Mouse (Mus musculus) left cerebral cortex, adult 2 months (tissue): ENCODE measurements around the gene Krt7. TPM values are rescaled to one million over a fixed set of nuclear protein-coding genes. Genes with fewer than 3 reads are reported as not detected.

ENCODE experiments used
- DNase-seq, 2 experiments: peaks; one replicate each; pipeline ENCODE4 v3.0.0; 2021 to 2022; ENCODE audit warnings: low spot score in 2 of 2, mixed read lengths in 1 of 2; ENCODE audit errors: extremely low spot score in 1 of 2
- H3K27ac ChIP-seq: fragments of 200-600 bp; 2 replicates; pipeline ENCODE4 v1.8.1; 2022
- H3K4me3 ChIP-seq: fragments of 200-600 bp; 2 replicates; pipeline ENCODE4 v1.8.1; 2022
- CTCF ChIP-seq: fragments of 200-600 bp; IDR thresholded peaks from 2 replicates; pipeline ENCODE4 v1.8.1; 2022; ENCODE audit warnings: antibody characterized with exemption, mild to moderate bottlenecking, moderate library complexity
- intact Hi-C: fragments of 180-260 bp; cut with DNase I; formaldehyde crosslinking; loops from one replicate; pipeline ENCODE4 v1.15.1; 2025
- total RNA-seq, 2 experiments: library from RNA; stranded (reverse); gene quantifications; 2 replicates each; pipeline ENCODE4 v1.2.3; 2021

Gene Krt7
- total RNA-seq, 2 experiments from 2014 or later: 0.09 to 0.48 TPM

GRCm38 (mm10) chr15:101369382-101370100, 41.3 kb upstream of the Krt7 start:
- intact Hi-C loops: no loop called here
- DNase-seq: no peak
- Histone ChIP-seq H3K27ac (no peak overlapping the region), H3K4me3 (no peak overlapping the region)
- TF ChIP-seq CTCF: no peak

DNA sequence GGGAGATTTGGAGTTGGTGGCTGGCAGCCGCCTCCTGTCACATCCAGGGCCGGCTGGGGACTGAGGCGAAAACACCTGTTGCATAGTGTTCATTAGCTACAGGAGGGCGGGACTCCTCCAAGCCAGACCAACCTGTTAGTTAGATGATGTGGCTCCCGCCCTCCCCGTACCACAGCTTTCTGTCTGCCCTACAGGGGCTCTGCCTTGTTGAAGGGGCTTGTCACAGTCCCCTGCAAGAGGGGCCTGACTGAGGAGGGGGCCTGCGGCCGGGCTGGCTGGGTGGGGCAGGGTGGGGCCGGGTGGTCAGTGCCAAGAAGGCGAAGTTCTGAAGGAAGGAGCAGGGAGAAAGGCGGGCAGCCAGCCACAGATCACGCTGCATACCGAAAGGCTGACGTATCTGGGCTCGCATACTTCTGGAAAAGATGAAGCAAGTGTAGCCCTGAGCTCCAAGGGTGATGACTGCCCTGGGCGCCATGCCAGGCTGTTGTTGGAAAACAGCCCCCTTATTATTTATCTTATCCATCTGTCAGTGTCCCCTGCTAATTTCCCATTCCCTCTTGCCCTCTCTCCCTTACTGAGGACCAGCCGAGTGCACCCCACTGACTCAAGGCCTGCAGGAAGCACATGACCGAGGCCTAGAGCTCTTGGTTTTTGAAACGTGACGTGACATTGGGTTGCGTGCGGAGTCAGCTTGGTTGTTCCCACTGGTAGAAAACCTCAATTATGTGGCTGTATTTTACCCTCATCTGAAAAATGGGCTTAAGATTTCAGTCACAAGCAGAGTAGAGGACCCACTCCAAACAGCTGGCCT, 40.5 kb upstream of the Krt7 start, which contains the start of gene Krt80:
Gene Krt80 (minus strand): TSS at position 62 of the 811 bp plus-strand sequence.
- intact Hi-C loops: no loop called here
- no peak for DNase-seq
- TF ChIP-seq CTCF: no peak
- no peak within 1 kb of the TSS for H3K4me3 ChIP-seq
- H3K27ac ChIP-seq: no peak within 1 kb of the TSS

DNA sequence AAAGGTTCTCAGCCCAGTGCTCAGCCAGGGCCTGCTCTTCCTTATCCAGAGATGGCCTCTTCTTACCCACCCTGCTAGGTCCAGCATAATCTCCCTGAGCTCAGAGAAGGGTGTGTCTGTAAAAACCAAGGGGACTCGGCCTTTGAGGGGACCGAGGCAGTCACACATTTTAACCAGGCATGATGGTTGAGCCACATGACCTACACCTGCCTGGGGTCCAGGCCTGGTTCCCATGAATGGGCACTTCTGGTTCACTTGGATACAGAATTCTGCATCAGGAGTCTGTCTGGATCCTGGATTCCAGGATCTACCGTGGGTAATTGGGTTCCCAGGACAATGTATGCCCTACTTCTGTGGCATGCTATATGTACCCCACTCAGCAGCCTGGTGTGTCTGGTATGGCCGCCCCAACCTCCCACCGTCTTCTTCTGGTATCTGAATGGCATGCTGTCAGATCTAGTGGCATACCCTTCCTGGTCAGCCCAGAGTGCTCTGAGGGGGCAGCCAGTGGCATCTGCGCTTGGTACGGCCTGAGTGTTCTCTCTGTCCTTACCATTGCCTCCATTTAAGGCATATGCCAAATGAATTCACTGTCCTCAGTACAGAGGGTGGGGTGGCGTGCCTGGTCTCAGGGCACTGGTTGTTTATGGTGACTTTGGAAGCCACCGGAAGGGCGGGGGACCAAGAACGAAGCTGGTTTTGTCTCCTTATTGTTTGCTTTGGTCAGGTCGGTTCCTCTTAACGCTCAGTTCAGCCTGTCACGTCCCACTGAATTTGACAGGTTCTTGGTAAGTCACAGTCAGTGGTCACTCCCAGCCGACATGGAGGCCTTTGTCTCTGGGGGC, 39.5 kb upstream of the Krt7 start:
- intact Hi-C loops: no loop called here
- TF ChIP-seq CTCF: no peak
- H3K27ac ChIP-seq: no peak overlapping the region

GRCm38 (mm10) chr15:101372131-101372977, 38.5 kb upstream of the Krt7 start:
- DNase-seq: no peak
- Histone ChIP-seq H3K4me3 (no peak overlapping the region), H3K27ac (peak overlapping the region; percentile 21; the same call in 1 of the 2 replicates)
- TF ChIP-seq CTCF: no peak
- intact Hi-C loops: no loop called here

More for the DNA sequence above, 39.5 kb upstream of the Krt7 start:
- DNase-seq: no peak
- no peak overlapping the region for H3K4me3 ChIP-seq

GRCm38 (mm10) chr15:101373286-101373898, 37.5 kb upstream of the Krt7 start:
- peak in 1 of 2 experiments; percentile 28 for DNase-seq
- intact Hi-C loops: no loop called here
- H3K4me3 ChIP-seq: no peak overlapping the region
- no peak for TF ChIP-seq CTCF
- H3K27ac ChIP-seq: peak overlapping the region; percentile 21; the same call in 1 of the 2 replicates

DNA sequence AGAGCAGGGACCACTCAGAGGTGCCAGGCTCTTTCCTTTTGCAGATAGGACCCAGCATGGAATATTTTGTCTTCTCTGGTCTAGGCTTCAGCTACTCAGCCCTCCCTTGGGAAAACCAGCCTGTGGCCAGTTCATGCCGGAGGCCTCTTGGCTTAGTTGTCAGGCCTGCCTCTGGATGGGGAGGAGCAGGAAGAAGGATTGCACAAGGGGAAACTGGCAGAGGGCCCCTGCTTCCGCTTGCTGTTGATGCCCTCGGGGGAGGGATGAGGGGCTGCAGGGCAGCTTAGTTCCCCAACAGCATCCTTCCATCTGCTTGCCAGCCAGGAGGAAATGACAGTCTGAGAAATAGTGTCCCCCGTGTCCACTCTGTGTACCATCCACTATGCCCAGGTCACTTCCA, 36.0 kb upstream of the Krt7 start:
- TF ChIP-seq CTCF: no peak
- intact Hi-C loops: no loop called here
- no peak for DNase-seq
- H3K4me3 ChIP-seq: no peak overlapping the region
- H3K27ac ChIP-seq: no peak overlapping the region

GRCm38 (mm10) chr15:101375956-101376775, 34.7 kb upstream of the Krt7 start:
- no peak overlapping the region for H3K4me3 ChIP-seq
- TF ChIP-seq CTCF: no peak
- intact Hi-C loops: no loop called here
- no peak overlapping the region for H3K27ac ChIP-seq
- no peak for DNase-seq

- H3K27ac ChIP-seq: no peak overlapping the region
- no peak for TF ChIP-seq CTCF
- DNase-seq: no peak
- H3K4me3 ChIP-seq: no peak overlapping the region
- intact Hi-C loops: no loop called here
Measured at GRCm38 (mm10) chr15:101376776-101377061, 34.1 kb upstream of the Krt7 start.

GRCm38 (mm10) chr15:101378646-101379045, 32.2 kb upstream of the Krt7 start:
- intact Hi-C loops: no loop called here
- TF ChIP-seq CTCF: no peak
- no peak overlapping the region for H3K27ac ChIP-seq
- H3K4me3 ChIP-seq: no peak overlapping the region
- DNase-seq: no peak

DNA sequence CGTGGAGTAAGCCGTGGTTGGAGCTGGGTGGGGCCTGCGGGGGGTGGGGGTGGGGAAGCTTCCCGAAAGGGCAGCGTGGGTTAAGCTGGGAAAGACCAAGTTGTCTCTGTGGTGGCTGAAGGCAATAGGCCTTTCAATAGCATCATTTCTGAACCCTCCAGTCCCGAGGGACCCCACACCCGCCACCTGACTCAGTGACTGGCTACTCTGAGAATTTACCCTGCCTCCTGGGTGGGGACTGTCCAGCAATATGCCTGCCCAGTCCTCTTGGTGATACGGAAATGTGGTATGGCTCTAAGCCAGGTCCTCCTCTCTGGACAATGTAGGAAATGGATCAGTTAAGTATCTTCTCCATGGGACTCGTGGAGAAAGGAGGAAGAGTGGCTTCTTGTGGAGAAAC, 29.1 kb upstream of the Krt7 start:
- H3K27ac ChIP-seq: no peak overlapping the region
- H3K4me3 ChIP-seq: no peak overlapping the region
- no peak for DNase-seq
- TF ChIP-seq CTCF: no peak
- intact Hi-C loops: no loop called here
